Mouse (Mus musculus) heart, embryonic 13.5 days (tissue): ENCODE data around the gene Fat1. TPM values are rescaled to one million over a fixed set of nuclear protein-coding genes. Genes with fewer than 3 reads are reported as not detected.

ENCODE experiments used
- ATAC-seq: fragments of 200-750 bp; cut with Nextera tagmentation; 2 replicates; pipeline ENCODE4 v1.8.0; 2017; ENCODE audit warnings: moderate TSS enrichment; ENCODE audit not compliant: insufficient number of reproducible peaks, low FRiP score, low TSS enrichment; ENCODE audit errors: extremely low read depth
- H3K27ac ChIP-seq: fragments of 300-500 bp; sonication (generic); replicated peaks from 2 replicates; pipeline ENCODE4 v1.5.1; 2015; ENCODE audit warnings: moderate library complexity, mild to moderate bottlenecking, inconsistent platforms
- H3K27me3 ChIP-seq: fragments of 300-500 bp; sonication (generic); replicated peaks from 2 replicates; pipeline ENCODE4 v1.6.1; 2015; ENCODE audit warnings: mild to moderate bottlenecking, inconsistent platforms
- H3K36me3 ChIP-seq: fragments of 300-500 bp; sonication (generic); 2 replicates; pipeline ENCODE4 v1.6.1; 2015; ENCODE audit warnings: mild to moderate bottlenecking, inconsistent platforms
- H3K4me1 ChIP-seq: fragments of 300-500 bp; sonication (generic); 2 replicates; pipeline ENCODE4 v1.6.1; 2015; ENCODE audit warnings: inconsistent platforms
- H3K4me2 ChIP-seq: fragments of 300-500 bp; sonication (generic); 2 replicates; pipeline ENCODE4 v1.6.1; 2015; ENCODE audit warnings: inconsistent platforms, mild to moderate bottlenecking, moderate library complexity
- H3K4me3 ChIP-seq: fragments of 300-500 bp; sonication (generic); 2 replicates; pipeline ENCODE4 v1.5.1; 2015; ENCODE audit warnings: moderate library complexity, mild to moderate bottlenecking, inconsistent platforms
- H3K9ac ChIP-seq: fragments of 300-500 bp; sonication (generic); 2 replicates; pipeline ENCODE4 v1.6.1; 2015; ENCODE audit warnings: inconsistent platforms, mild to moderate bottlenecking, moderate library complexity
- H3K9me3 ChIP-seq: fragments of 300-500 bp; sonication (generic); 2 replicates; pipeline ENCODE4 v1.6.1; 2016; ENCODE audit warnings: inconsistent platforms
- whole genome bisulfite sequencing: fragments of 180-500 bp; shearing (Covaris S2); methylation state at CpG from one replicate; pipeline ENCODE4 v1.1.7; 2015; ENCODE audit warnings: mixed read lengths; 5-methylcytosine and 5-hydroxymethylcytosine counted together
- polyA plus RNA-seq: library from polyadenylated mRNA; unstranded; fragments of >200 nt; fragmentation: Nextera tagmentation; extraction: Ambion mirVana; gene quantifications from 2 replicates; pipeline ENCODE4 v1.2.1, GENCODE M21; 2015

Gene Fat1
- polyA plus RNA-seq, 1 experiment from 2014 or later: 11.8 TPM

DNA sequence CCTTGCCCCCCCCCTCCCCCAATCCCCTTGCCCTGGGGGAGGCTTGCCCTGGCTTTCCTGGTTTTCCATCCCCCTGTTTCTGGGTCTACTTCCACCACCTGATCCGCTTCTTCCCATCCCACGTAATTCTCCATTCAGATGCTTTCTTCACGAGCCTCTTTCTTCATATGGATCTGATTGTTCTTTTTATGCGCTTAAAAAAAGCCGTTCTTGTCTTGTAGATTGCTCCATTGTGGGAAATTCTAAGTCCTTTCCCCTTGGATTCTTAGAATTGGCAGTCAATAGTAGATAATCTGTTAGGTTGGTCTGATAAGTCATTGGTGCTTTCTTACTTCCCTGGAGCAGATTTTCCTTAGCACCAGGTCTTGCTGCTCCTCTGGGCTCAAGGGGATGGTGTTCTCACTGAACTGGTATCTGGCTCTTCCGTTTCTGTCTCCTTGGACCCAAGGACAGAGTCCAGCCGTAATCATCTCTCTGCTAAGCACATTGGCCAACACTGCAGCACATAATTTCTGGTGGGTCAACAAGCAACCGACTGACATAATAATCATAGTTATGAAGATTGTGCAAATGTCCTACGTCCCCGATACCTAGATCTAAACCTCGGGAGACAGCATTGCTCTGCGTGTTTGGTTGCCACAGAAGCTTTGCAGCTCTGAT, 27.5 kb downstream of the Fat1 start:
- Histone ChIP-seq H3K9me3 (no peaks in the 10 kb centered on the region), H3K9ac (no peak overlapping the region), H3K4me3 (no peak overlapping the region), H3K36me3 (peaks cover 46% of the 10 kb centered on the region), H3K4me2 (no peak overlapping the region), H3K27me3 (no peaks in the 10 kb centered on the region), H3K27ac (peak overlapping the region; percentile 85), H3K4me1 (peaks cover 70% of the 10 kb centered on the region)
- WGBS: 77% methylated on average over 12 of the region's 12 CpGs
- no peak for ATAC-seq

DNA sequence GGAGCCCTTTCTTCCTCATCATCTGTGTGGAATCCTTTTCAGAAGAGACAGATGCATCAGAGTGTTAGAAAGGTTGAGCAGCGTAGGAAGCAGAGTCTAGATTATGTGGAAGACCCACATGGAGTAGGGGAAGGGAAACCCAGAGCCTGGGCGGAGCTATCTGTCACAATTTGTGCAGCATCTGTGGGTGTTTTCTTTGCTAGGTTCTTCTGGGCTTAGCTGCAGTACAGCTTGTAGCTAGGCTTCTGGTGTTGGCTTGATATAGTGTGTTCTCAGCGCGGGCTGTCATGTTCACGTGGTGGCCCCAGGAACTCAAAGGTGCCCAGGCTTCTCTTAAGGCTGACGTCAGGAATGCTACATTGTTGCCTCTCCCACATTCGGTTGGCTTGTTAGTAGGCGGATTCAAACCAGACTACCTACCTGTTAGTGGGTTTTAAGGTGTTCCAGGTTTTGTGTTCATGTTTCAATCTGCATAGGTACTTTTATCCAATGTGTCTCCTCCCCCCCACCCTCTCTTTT, 32.3 kb downstream of the Fat1 start:
- no peak overlapping the region for H3K4me3 ChIP-seq
- H3K27me3 ChIP-seq: no peaks in the 10 kb centered on the region
- H3K36me3 ChIP-seq: peaks cover 28% of the 10 kb centered on the region
- 82% methylated on average over 8 of the region's 8 CpGs for WGBS
- peaks cover 47% of the 10 kb centered on the region for H3K4me1 ChIP-seq
- ATAC-seq: no peak
- H3K9me3 ChIP-seq: no peaks in the 10 kb centered on the region
- no peak overlapping the region for H3K9ac ChIP-seq
- no peak overlapping the region for H3K27ac ChIP-seq
- H3K4me2 ChIP-seq: no peak overlapping the region

DNA sequence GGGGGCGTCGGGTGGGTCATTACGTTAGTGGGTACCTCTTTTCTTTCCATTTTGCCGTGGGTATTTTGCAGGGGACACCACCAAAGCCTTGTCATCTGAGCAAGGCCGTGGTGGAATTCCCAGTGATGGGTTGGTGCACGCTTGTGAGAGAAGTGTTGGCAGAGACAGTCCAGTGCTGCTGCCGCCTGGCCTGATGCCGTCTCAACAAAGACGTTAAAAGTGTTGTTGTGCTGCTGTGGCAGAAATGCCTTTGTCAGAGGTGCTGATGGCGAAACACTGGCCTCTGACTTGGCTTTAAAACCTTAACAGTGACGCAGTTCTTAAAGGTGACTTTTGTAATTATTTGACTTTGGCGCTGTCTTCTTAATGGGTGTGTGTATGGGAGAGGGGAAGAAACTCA, 34.8 kb downstream of the Fat1 start:
- Histone ChIP-seq H3K27me3 (no peaks in the 10 kb centered on the region), H3K27ac (peak overlapping the region; percentile 55), H3K4me3 (no peak overlapping the region), H3K9ac (peak overlapping the region; percentile 21; the same call in 1 of the 2 replicates), H3K36me3 (0 out of 2 replicates have a peak, but pooled peaks cover 10% of the 10 kb centered on the region), H3K9me3 (no peaks in the 10 kb centered on the region), H3K4me2 (peak overlapping the region; percentile 23; the same call in 1 of the 2 replicates), H3K4me1 (peaks cover 53% of the 10 kb centered on the region)
- no peak for ATAC-seq
- 30% methylated on average over 12 of the region's 12 CpGs for WGBS

DNA sequence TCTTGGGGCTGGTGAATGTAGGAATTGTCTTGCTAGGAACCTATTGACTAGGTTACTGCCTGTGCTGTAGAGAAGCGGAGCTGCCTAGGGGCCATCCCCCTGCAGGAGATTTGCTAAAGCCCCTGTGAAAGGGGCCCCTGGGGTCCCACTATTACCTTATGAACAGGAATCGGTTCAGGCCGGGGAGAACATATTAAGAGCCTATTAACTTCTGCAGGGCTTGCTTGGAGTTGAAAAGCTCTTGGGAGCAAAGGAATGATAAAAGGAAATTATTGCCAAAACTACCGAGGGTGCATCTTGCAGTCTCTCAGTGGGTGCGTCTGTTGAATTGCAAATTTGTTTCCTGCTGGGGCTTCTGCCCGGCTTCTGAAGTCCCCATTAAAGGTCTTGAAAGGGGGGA, 36.1 kb downstream of the Fat1 start:
- no peak overlapping the region for H3K27ac ChIP-seq
- H3K27me3 ChIP-seq: no peaks in the 10 kb centered on the region
- no peaks in the 10 kb centered on the region for H3K9me3 ChIP-seq
- 45% methylated on average over 6 of the region's 6 CpGs for WGBS
- H3K4me2 ChIP-seq: no peak overlapping the region
- H3K36me3 ChIP-seq: 0 out of 2 replicates have a peak, but pooled peaks cover 7% of the 10 kb centered on the region
- H3K4me3 ChIP-seq: no peak overlapping the region
- peaks cover 54% of the 10 kb centered on the region for H3K4me1 ChIP-seq
- H3K9ac ChIP-seq: no peak overlapping the region
- ATAC-seq: no peak

DNA sequence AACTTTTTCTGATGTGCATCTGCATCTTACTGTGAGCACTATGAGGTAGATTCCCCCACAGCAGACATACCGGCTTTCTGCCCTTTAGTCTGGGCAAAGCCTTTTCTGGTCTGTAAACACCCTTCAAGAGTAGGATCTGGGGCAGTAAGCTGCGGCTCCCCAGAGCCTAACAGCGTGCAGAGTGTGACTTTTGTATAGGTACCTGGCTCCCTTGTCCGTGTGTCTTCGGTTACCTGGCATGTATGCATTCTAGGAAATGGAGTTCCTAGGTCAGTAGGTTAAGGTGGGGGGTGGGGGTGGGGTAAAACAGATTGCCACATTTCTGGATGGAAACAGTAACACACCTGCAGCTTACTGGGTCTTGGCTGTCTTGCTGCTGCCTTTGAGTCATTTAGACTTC, 36.7 kb downstream of the Fat1 start:
- Histone ChIP-seq H3K9ac (no peak overlapping the region), H3K9me3 (no peaks in the 10 kb centered on the region), H3K27me3 (no peaks in the 10 kb centered on the region), H3K27ac (no peak overlapping the region), H3K4me1 (peaks cover 58% of the 10 kb centered on the region), H3K4me2 (no peak overlapping the region), H3K36me3 (0 out of 2 replicates have a peak, but pooled peaks cover 7% of the 10 kb centered on the region), H3K4me3 (no peak overlapping the region)
- 56% methylated on average over 5 of the region's 5 CpGs for WGBS
- no peak for ATAC-seq

DNA sequence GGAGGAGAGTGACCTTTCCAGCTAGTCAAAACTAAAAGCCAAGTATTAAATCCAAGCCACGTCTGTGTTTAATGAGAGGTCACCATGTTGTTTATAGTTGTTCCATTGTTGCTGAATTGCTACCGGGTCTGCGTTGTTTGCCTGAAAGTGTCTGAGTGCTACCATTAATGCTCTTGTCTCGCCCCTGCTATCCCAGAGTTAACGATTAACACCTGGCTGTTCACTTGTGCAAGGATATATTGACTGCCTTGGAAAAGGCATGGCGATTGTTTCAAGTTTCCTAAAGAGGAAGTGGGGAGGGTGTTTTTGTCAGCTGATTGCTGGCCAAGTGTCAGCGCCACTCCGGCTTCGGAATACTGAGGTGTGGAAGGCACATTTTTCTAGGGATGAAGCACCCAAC, 39.9 kb downstream of the Fat1 start:
- Histone ChIP-seq H3K4me1 (peaks cover 76% of the 10 kb centered on the region), H3K4me3 (no peak overlapping the region), H3K9ac (no peak overlapping the region; the same call in 1 of the 2 replicates), H3K36me3 (no peaks in the 10 kb centered on the region), H3K27ac (peak overlapping the region; percentile 76), H3K4me2 (peak overlapping the region; percentile 27), H3K27me3 (no peaks in the 10 kb centered on the region), H3K9me3 (no peaks in the 10 kb centered on the region)
- WGBS: 45% methylated on average over 9 of the region's 9 CpGs
- ATAC-seq: no peak

DNA sequence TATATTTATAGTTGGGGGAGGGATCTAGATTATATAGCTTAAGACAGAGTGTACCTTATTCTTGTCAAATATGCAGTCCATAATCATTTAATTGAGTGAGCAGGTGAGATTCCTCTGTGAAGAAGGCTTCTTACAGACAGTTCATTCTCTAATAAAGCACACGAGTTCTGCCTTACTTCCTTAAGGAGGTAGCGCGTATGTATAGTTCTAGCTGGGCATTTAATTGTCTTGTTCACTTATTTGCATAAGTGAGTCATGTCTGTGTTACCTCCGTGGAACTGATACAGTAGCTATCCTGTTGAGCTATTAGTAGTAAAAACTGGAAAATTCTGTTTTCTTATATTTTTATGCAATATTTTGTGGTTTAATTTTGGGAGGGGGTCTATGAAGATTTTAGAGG, 40.4 kb downstream of the Fat1 start:
- no peak overlapping the region for H3K9ac ChIP-seq
- no peak overlapping the region for H3K4me3 ChIP-seq
- H3K9me3 ChIP-seq: no peaks in the 10 kb centered on the region
- no peak for ATAC-seq
- H3K4me1 ChIP-seq: peaks cover 76% of the 10 kb centered on the region
- no peaks in the 10 kb centered on the region for H3K27me3 ChIP-seq
- peak overlapping the region; percentile 76; the same call in 1 of the 2 replicates for H3K27ac ChIP-seq
- H3K36me3 ChIP-seq: no peaks in the 10 kb centered on the region
- H3K4me2 ChIP-seq: no peak overlapping the region
- 86% methylated on average over 4 of the region's 4 CpGs for WGBS

DNA sequence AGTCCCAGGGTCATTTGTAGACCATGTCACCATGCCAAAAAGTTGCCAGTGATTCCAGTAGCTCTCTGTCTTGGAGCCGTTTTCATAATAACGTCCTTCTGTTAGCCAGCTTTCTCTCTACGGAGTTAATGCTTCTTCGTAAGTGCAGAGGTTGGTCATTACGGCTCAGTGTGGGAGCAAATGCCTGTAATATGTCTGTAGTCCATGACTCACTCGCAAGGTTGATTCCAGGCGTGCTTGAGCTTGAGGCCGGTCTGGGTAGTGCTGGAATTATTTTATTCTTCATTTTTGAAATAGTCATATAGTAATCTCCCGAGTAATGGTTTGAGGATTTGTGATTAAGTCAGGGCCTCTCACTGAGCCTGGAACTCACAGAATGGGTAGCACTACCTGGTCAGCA, 43.4 kb downstream of the Fat1 start:
- Histone ChIP-seq H3K4me3 (no peak overlapping the region), H3K9me3 (no peaks in the 10 kb centered on the region), H3K27me3 (no peaks in the 10 kb centered on the region), H3K9ac (peak overlapping the region; percentile 47), H3K4me1 (peaks cover 94% of the 10 kb centered on the region), H3K36me3 (no peaks in the 10 kb centered on the region), H3K27ac (peak overlapping the region; percentile 96), H3K4me2 (peak overlapping the region; percentile 32)
- ATAC-seq: no peak
- 57% methylated on average over 9 of the region's 9 CpGs for WGBS

DNA sequence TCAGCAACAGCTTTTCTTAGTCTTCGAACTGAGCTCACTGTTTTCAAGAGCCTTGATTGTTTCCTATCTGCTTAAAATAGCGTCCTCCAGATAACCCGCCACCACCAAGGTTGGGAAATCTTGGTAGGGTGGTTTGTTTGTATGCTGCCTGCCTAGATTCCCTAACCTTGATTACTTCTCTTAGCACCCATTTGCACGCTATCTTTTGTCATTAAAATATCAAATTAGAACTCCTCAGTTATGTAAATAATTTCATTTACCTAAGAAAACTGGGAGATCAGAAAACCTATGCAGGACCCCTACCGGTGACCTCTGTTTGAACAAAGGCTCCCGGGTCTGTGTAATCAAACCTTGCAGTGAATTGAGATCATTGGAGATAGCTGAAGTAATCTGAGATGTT, 44.0 kb downstream of the Fat1 start:
- Histone ChIP-seq H3K9me3 (no peaks in the 10 kb centered on the region), H3K4me3 (no peak overlapping the region), H3K9ac (peak overlapping the region; percentile 52), H3K27me3 (no peaks in the 10 kb centered on the region), H3K27ac (peak overlapping the region; percentile 96), H3K36me3 (no peaks in the 10 kb centered on the region), H3K4me1 (peaks cover 91% of the 10 kb centered on the region), H3K4me2 (peak overlapping the region; percentile 32)
- no peak for ATAC-seq
- 11% methylated on average over 6 of the region's 6 CpGs for WGBS

DNA sequence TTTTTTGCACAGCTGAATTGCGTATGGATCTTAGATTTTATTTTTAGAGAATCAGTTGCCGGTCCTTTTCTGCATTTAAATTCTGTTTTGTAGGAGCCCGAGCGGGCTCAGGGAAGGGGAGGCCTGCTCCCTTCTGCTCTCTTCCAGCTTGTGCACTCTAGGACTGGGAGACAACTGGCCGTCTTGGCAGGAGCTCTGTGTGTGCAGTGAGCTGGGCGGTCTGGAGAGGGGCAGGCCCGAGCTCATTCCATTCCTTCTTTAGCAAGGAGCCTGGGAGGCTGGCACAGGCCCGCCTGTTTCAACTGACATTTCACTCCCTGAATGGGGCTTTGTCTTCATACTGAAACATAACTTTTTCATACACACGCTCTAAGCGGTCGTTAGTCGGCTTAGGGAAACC, 44.8 kb downstream of the Fat1 start:
- H3K36me3 ChIP-seq: no peaks in the 10 kb centered on the region
- H3K27ac ChIP-seq: peak overlapping the region; percentile 96
- H3K9me3 ChIP-seq: no peaks in the 10 kb centered on the region
- peak overlapping the region; percentile 32 for H3K4me2 ChIP-seq
- no peaks in the 10 kb centered on the region for H3K27me3 ChIP-seq
- 25% methylated on average over 12 of the region's 12 CpGs for WGBS
- H3K9ac ChIP-seq: peak overlapping the region; percentile 73
- ATAC-seq: peak; percentile 76; the same call in 1 of the 2 replicates
- no peak overlapping the region for H3K4me3 ChIP-seq
- peaks cover 91% of the 10 kb centered on the region for H3K4me1 ChIP-seq

DNA sequence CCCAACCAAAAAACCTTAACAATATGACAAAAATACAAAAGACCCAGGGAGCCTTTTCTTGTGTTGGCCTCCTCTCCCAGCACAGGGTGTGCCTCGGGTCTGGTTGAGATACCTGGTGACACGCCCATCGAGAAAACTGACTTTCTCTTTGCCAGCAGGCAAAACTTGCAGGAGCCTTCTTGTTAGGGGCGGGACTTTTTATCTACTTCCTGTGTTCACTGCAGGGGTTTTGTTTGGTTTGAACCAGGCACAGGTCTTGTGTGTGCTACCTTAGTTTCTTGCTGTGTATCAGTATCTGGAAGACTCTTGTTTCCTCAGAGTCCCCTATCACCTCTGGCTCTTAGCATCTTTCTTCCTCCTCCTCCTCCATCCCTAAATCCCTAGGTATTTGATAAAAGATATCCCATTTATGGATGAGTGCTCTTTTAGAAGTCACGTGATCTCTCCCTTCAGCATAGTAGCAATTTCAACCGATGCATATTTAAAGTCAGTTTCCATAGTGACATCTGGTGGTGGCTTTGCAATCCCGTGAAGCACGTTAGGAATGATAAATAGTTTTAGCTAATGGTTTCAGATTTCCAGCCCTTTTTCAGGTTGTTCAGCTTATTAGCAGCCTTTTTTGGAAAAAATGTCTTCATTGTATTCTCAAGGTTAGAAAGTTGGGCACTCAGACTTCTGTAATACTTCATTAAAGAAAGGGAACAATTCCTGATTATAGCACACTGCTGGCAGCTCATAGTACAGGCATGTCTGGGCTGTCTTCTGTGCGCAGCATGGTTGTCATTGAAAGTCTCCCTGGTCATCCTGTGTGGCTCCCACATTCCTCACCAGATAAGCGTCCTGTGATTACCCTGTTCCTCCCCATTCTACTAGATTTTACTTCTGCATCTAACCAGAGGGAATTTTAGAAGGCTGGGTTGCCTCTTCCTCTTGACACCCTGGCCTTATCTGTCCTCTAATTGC, 50.4 kb downstream of the Fat1 start:
- Histone ChIP-seq H3K4me1 (peaks cover 57% of the 10 kb centered on the region), H3K27ac (peak overlapping the region; percentile 73), H3K9me3 (no peaks in the 10 kb centered on the region), H3K4me2 (peak overlapping the region; percentile 44), H3K27me3 (no peaks in the 10 kb centered on the region), H3K4me3 (no peak overlapping the region), H3K9ac (peak overlapping the region; percentile 52), H3K36me3 (peaks cover 17% of the 10 kb centered on the region)
- 12% methylated on average over 10 of the region's 10 CpGs for WGBS
- no peak for ATAC-seq
